Mouse (Mus musculus): ENCODE data around the gene Dock7.

The Dock7 gene

GRCm38 (mm10) chr4:99120211-99121122, at the start of gene Dock7:
TSS of gene Dock7 (minus strand) at chr4:99120915.
- CTCF ChIA-PET: no interaction called here

GRCm38 (mm10) chr4:99168869-99169268, 48.2 kb upstream of the Dock7 start:
- CTCF ChIA-PET: no interaction called here

GRCm38 (mm10) chr4:99163547-99163946, 42.8 kb upstream of the Dock7 start:
- CTCF ChIA-PET: no interaction called here

- CTCF ChIA-PET: no interaction called here
Observed at GRCm38 (mm10) chr4:99163001-99163400, 42.3 kb upstream of the Dock7 start.

- CTCF ChIA-PET: no interaction called here
Observed at GRCm38 (mm10) chr4:99161457-99161971, 40.8 kb upstream of the Dock7 start.

GRCm38 (mm10) chr4:99160899-99161298, 40.2 kb upstream of the Dock7 start:
- CTCF ChIA-PET: no interaction called here

- CTCF ChIA-PET: no interaction called here
Observed at GRCm38 (mm10) chr4:99160414-99160813, 39.7 kb upstream of the Dock7 start.

GRCm38 (mm10) chr4:99158495-99158894, 37.8 kb upstream of the Dock7 start:
- CTCF ChIA-PET: no interaction called here

- CTCF ChIA-PET: no interaction called here
Observed at GRCm38 (mm10) chr4:99156641-99157307, 36.1 kb upstream of the Dock7 start.

- CTCF ChIA-PET: no interaction called here
Observed at GRCm38 (mm10) chr4:99151885-99152558, 31.3 kb upstream of the Dock7 start.

- CTCF ChIA-PET: no interaction called here
Observed at GRCm38 (mm10) chr4:99151434-99151833, 30.7 kb upstream of the Dock7 start.

GRCm38 (mm10) chr4:99143323-99143722, 22.6 kb upstream of the Dock7 start:
- CTCF ChIA-PET: no interaction called here

- CTCF ChIA-PET: no interaction called here
Observed at GRCm38 (mm10) chr4:99141578-99141977, 20.9 kb upstream of the Dock7 start.

- CTCF ChIA-PET: no interaction called here
Observed at GRCm38 (mm10) chr4:99141171-99141570, 20.5 kb upstream of the Dock7 start.

GRCm38 (mm10) chr4:99137986-99138641, 17.4 kb upstream of the Dock7 start:
- CTCF ChIA-PET: interaction anchor here (0.6 kb wide), 1 partner anchor 890 kb away, joined by 4 read pairs; no protein-coding TSS in a partner anchor

GRCm38 (mm10) chr4:99134522-99134921, 13.8 kb upstream of the Dock7 start:
- CTCF ChIA-PET: no interaction called here

- CTCF ChIA-PET: no interaction called here
Observed at GRCm38 (mm10) chr4:99133326-99133725, 12.6 kb upstream of the Dock7 start.

GRCm38 (mm10) chr4:99132686-99133085, 12.0 kb upstream of the Dock7 start:
- CTCF ChIA-PET: no interaction called here

GRCm38 (mm10) chr4:99131227-99131653, 10.5 kb upstream of the Dock7 start:
- CTCF ChIA-PET: no interaction called here

GRCm38 (mm10) chr4:99123546-99123945, 2.8 kb upstream of the Dock7 start:
- CTCF ChIA-PET: no interaction called here

- CTCF ChIA-PET: no interaction called here
Observed at GRCm38 (mm10) chr4:99122786-99123185, 2.1 kb upstream of the Dock7 start.

- CTCF ChIA-PET: no interaction called here
Observed at GRCm38 (mm10) chr4:99122047-99122446, 1.3 kb upstream of the Dock7 start.
